Comparison of ENCODE assay signal across 28 mouse cellular contexts in genomic region chr1:52141482-52141881, GRCm38 (mm10). TPM values are rescaled to one million over a fixed set of nuclear protein-coding genes. Genes with fewer than 3 reads are reported as not detected.
DNase-seq lines count a peak whose midpoint lies in the region; ATAC-seq and TF ChIP-seq lines count a peak whose summit lies in the region.
"Had no signal": no experiment of that assay in that cellular context is flagged by ENCODE, and none has a peak within 500 bp of the region (broad histone marks: within the 10 kb centered on the region; RNA-seq: fewer than 3 reads in every experiment).

No protein-coding gene starts in this region.

- no peaks in the 10 kb centered on the region for H3K9me3 ChIP-seq in heart, postnatal 0 days (replicated peaks; ENCODE audit: control insufficient read depth, low read length)
- no peaks in the 10 kb centered on the region for H3K9me3 ChIP-seq in heart, embryonic 12.5 days (replicated peaks)
- no peaks in the 10 kb centered on the region for H3K9me3 ChIP-seq in intestine, embryonic 16.5 days (ENCODE audit: control insufficient read depth, low read length)
- H3K9me3 ChIP-seq: embryonic facial prominence, embryonic 15.5 days; forebrain, embryonic 15.5 days; limb, embryonic 13.5 days; liver, embryonic 13.5 days; midbrain, embryonic 10.5 days; neural tube, embryonic 13.5 days; stomach, embryonic 15.5 days had no signal

- peak; percentile 35 for DNase-seq in adrenal gland, postnatal 10 days
- no peak for DNase-seq in adrenal gland, adult 18-20 months (ENCODE audit: low spot score in 2 of 2)
- no peak for DNase-seq in heart, postnatal 0 days (ENCODE audit: low spot score)
- DNase-seq: cerebellum, adult 8-10 months; gastrocnemius, postnatal 25 days; heart, postnatal 36 days; kidney, adult 2 months; layer of hippocampus, adult 9-11 months; liver, embryonic 13.5 days; lung, embryonic 14.5 days; lung, postnatal 4 days; thymus, postnatal 25 days had no signal

- H3K9ac ChIP-seq in heart, postnatal 0 days (replicated peaks; ENCODE audit: low read depth, low read length): no peak overlapping the region
- H3K9ac ChIP-seq in heart, embryonic 12.5 days: no peak overlapping the region
- H3K9ac ChIP-seq in intestine, embryonic 16.5 days (ENCODE audit: low read depth, low read length): no peak overlapping the region
- H3K9ac ChIP-seq: embryonic facial prominence, embryonic 15.5 days; forebrain, embryonic 15.5 days; hindbrain, embryonic 14.5 days; limb, embryonic 13.5 days; liver, embryonic 13.5 days; lung, embryonic 14.5 days; neural tube, embryonic 13.5 days; stomach, embryonic 15.5 days had no signal

- no peak overlapping the region for H3K4me2 ChIP-seq in heart, postnatal 0 days (ENCODE audit: low read depth, low read length)
- H3K4me2 ChIP-seq in heart, embryonic 12.5 days: no peak overlapping the region
- no peak overlapping the region for H3K4me2 ChIP-seq in intestine, embryonic 16.5 days (ENCODE audit: low read depth, low read length)
- H3K4me2 ChIP-seq: embryonic facial prominence, embryonic 15.5 days; forebrain, embryonic 15.5 days; hindbrain, embryonic 14.5 days; limb, embryonic 13.5 days; liver, embryonic 13.5 days; lung, embryonic 14.5 days; neural tube, embryonic 13.5 days; stomach, embryonic 15.5 days had no signal

- no peak for TF ChIP-seq EP300 in heart, postnatal 0 days (IDR thresholded peaks at IDR 0.05; ENCODE audit: low read depth)

- TF ChIP-seq CTCF in heart, postnatal 0 days (IDR thresholded peaks at IDR 0.05; ENCODE audit: low read depth): no peak
- no peak for TF ChIP-seq CTCF in bone marrow, adult 2 months (IDR thresholded peaks at IDR 0.05; ENCODE audit: control insufficient read depth, insufficient read depth, low read length)

- H3K27ac ChIP-seq in heart, postnatal 0 days (ENCODE audit: low read depth): no peak overlapping the region
- no peak overlapping the region for H3K27ac ChIP-seq in heart, embryonic 12.5 days (ENCODE audit: poor library complexity, severe bottlenecking)
- H3K27ac ChIP-seq in bone marrow, adult 2 months (ENCODE audit: control insufficient read depth, insufficient read depth, low read depth, low read length, poor library complexity): peak overlapping the region; percentile 77; the same call in 1 of the 2 replicates
- H3K27ac ChIP-seq in intestine, embryonic 16.5 days (ENCODE audit: low read length): no peak overlapping the region
- H3K27ac ChIP-seq: embryonic facial prominence, embryonic 15.5 days; forebrain, embryonic 15.5 days; hindbrain, embryonic 14.5 days; kidney, postnatal 0 days; limb, embryonic 13.5 days; liver, embryonic 13.5 days; midbrain, embryonic 10.5 days; neural tube, embryonic 13.5 days; stomach, embryonic 15.5 days had no signal

- no peak overlapping the region for H3K4me3 ChIP-seq in heart, postnatal 0 days (ENCODE audit: low read depth, low read length)
- no peak overlapping the region for H3K4me3 ChIP-seq in heart, embryonic 12.5 days
- no peak overlapping the region for H3K4me3 ChIP-seq in bone marrow, adult 2 months (replicated peaks; ENCODE audit: control insufficient read depth, low read depth, low read length)
- no peak overlapping the region for H3K4me3 ChIP-seq in intestine, embryonic 16.5 days (ENCODE audit: low read length)
- H3K4me3 ChIP-seq: embryonic facial prominence, embryonic 15.5 days; forebrain, embryonic 15.5 days; limb, embryonic 13.5 days; liver, embryonic 13.5 days; midbrain, embryonic 10.5 days; myocyte; neural tube, embryonic 13.5 days; stomach, embryonic 15.5 days had no signal

- no peaks in the 10 kb centered on the region for H3K27me3 ChIP-seq in heart, postnatal 0 days (ENCODE audit: control insufficient read depth, insufficient read depth, low read length)
- H3K27me3 ChIP-seq in heart, embryonic 12.5 days (replicated peaks): no peaks in the 10 kb centered on the region
- H3K27me3 ChIP-seq in intestine, embryonic 16.5 days (replicated peaks; ENCODE audit: control insufficient read depth, insufficient read depth, low read length): no peaks in the 10 kb centered on the region
- H3K27me3 ChIP-seq: embryonic facial prominence, embryonic 15.5 days; forebrain, embryonic 15.5 days; limb, embryonic 13.5 days; liver, embryonic 13.5 days; neural tube, embryonic 13.5 days; stomach, embryonic 15.5 days had no signal

- peaks cover 83% of the 10 kb centered on the region for H3K36me3 ChIP-seq in heart, postnatal 0 days (replicated peaks; ENCODE audit: control insufficient read depth, insufficient read depth, low read length)
- peaks cover 38% of the 10 kb centered on the region for H3K36me3 ChIP-seq in heart, embryonic 12.5 days
- peaks cover 6% of the 10 kb centered on the region; the same call in 1 of the 2 replicates for H3K36me3 ChIP-seq in intestine, embryonic 16.5 days (ENCODE audit: control insufficient read depth, insufficient read depth, low read length)
- H3K36me3 ChIP-seq: forebrain, embryonic 15.5 days; midbrain, embryonic 10.5 days had no signal

- H3K4me1 ChIP-seq in heart, postnatal 0 days (ENCODE audit: control insufficient read depth, insufficient read depth): peaks cover 7% of the 10 kb centered on the region
- peaks cover 19% of the 10 kb centered on the region for H3K4me1 ChIP-seq in heart, embryonic 12.5 days (replicated peaks)
- H3K4me1 ChIP-seq in bone marrow, adult 2 months (ENCODE audit: control insufficient read depth, insufficient read depth, low read length): peaks cover 2% of the 10 kb centered on the region; the same call in 1 of the 2 replicates
- peaks cover 7% of the 10 kb centered on the region; the same call in 1 of the 2 replicates for H3K4me1 ChIP-seq in intestine, embryonic 16.5 days (ENCODE audit: control insufficient read depth, insufficient read depth, low read length)
- H3K4me1 ChIP-seq: forebrain, embryonic 15.5 days; limb, embryonic 13.5 days; liver, embryonic 13.5 days; midbrain, embryonic 10.5 days; neural tube, embryonic 13.5 days had no signal

- no peak for TF ChIP-seq POLR2A in bone marrow, adult 2 months (IDR thresholded peaks at IDR 0.05; ENCODE audit: borderline replicate concordance, control insufficient read depth, low read depth, low read length)

- ATAC-seq in heart, postnatal 0 days (ENCODE audit: insufficient read depth, low read depth): peak; percentile 21; the same call in 1 of the 2 replicates
- ATAC-seq in heart, embryonic 12.5 days (ENCODE audit: insufficient number of reproducible peaks, low FRiP score): no peak
- ATAC-seq in neutrophil, adult 5-6 weeks (ENCODE audit: extremely low read depth, insufficient number of reproducible peaks, low FRiP score, poor library complexity, severe bottlenecking): peak; percentile 34; the same call in 1 of the 2 replicates
- ATAC-seq in intestine, embryonic 16.5 days: no peak
- ATAC-seq: CD4-positive, CD25-positive, alpha-beta regulatory T cell, adult 4 months; forebrain, embryonic 15.5 days; inflammation-experienced regulatory T-cells, adult 6 months; midbrain, embryonic 16.5 days had no signal

- 29% methylated on average over 3 of the region's 3 CpGs for WGBS in heart, postnatal 0 days
- 30% methylated on average over 3 of the region's 3 CpGs for WGBS in heart, embryonic 12.5 days
- 17% methylated on average over 3 of the region's 3 CpGs for WGBS in bone marrow, adult 2 months
- WGBS in intestine, embryonic 16.5 days: 60% methylated on average over 3 of the region's 3 CpGs

RNA-seq across cellular contexts. Expression of gene Stat1, which starts 22.2 kb away (rescaled TPM):
- total RNA-seq in adrenal gland, postnatal 10 days (2021): 10 to 100 TPM; 42.6 to 52.4 TPM
- total RNA-seq in adrenal gland, adult 18-20 months (2021): 100 to 1,000 TPM in 1 of 2 experiments, 10 to 100 TPM in 1; 93.0 to 102 TPM
- 55.1 and 70.0 TPM in 2 replicates for total RNA-seq in heart, postnatal 0 days (2014; rRNA removed; ENCODE audit: low replicate concordance)
- 22.3 and 23.0 TPM in 2 replicates for polyA plus RNA-seq in heart, postnatal 0 days (2015; fragmentation: Nextera tagmentation; extraction: Ambion mirVana)
- 28.9 and 31.4 TPM in 2 replicates for polyA plus RNA-seq in heart, embryonic 12.5 days (2016; fragmentation: Nextera tagmentation; extraction: Ambion mirVana)
- polyA plus RNA-seq in bone marrow, adult 2 months (2011; ENCODE audit: insufficient read depth, insufficient read length, low replicate concordance, missing spikeins): 20.8 and 28.8 TPM in 2 replicates
- total RNA-seq in neutrophil, adult 5-6 weeks (2017): 342 and 358 TPM in 2 replicates
- polyA plus RNA-seq in intestine, embryonic 16.5 days (2015; fragmentation: Nextera tagmentation; extraction: Ambion mirVana): 30.3 and 33.4 TPM in 2 replicates

Comparison
In these comparisons a context has a peak if more than half of its experiments do, and no peak if none do; other contexts are left out.
1. ATAC-seq: peak in heart, postnatal 0 days (single experiment) and neutrophil, adult 5-6 weeks (single experiment); none in heart, embryonic 12.5 days (single experiment) and intestine, embryonic 16.5 days (single experiment).